Mouse (Mus musculus): ENCODE data around the gene Spata45. TPM values are rescaled to one million over a fixed set of nuclear protein-coding genes. Genes with fewer than 3 reads are reported as not detected.

Spata45 gene
- polyA plus RNA-seq, 1 experiment, result not detected

GRCm38 (mm10) chr1:191084951-191085559 is 48.6 kb downstream of the Spata45 start:
- Histone ChIP-seq H3K4me1 (ENCODE audit: control insufficient read depth, insufficient read depth, low read length) (no peaks in the 10 kb centered on the region), H3K9ac (ENCODE audit: low read depth, poor library complexity, severe bottlenecking) (no peak overlapping the region), H3K36me3 (ENCODE audit: control insufficient read depth, insufficient read depth, low read length, poor library complexity, severe bottlenecking) (peaks cover 21% of the 10 kb centered on the region), H3K9me3 (replicated peaks; ENCODE audit: control insufficient read depth, insufficient read depth, low read length, poor library complexity, severe bottlenecking) (no peaks in the 10 kb centered on the region), H3K27ac (ENCODE audit: insufficient read depth, low read length) (no peak overlapping the region), H3K4me3 (ENCODE audit: low read depth, low read length) (no peak overlapping the region), H3K27me3 (ENCODE audit: control insufficient read depth, insufficient read depth, low read length, poor library complexity, severe bottlenecking) (no peaks in the 10 kb centered on the region)
- TF ChIP-seq EP300 (IDR thresholded peaks at IDR 0.05; ENCODE audit: insufficient read depth, low read depth, low read length) (no peak), CTCF (IDR thresholded peaks at IDR 0.05; ENCODE audit: low read depth, low read length) (peak; percentile 46)

- TF ChIP-seq POLR2A (IDR thresholded peaks at IDR 0.05; ENCODE audit: insufficient read depth, low read length), result no peak
- TF ChIP-seq CTCF (IDR thresholded peaks at IDR 0.05; ENCODE audit: low read depth, low read length), result no peak
- no peak for TF ChIP-seq EP300 (IDR thresholded peaks at IDR 0.05; ENCODE audit: insufficient read depth, low read depth, low read length)
- no peak overlapping the region for H3K9ac ChIP-seq (ENCODE audit: low read depth, poor library complexity, severe bottlenecking)
- H3K27me3 ChIP-seq (ENCODE audit: control insufficient read depth, insufficient read depth, low read length, poor library complexity, severe bottlenecking), result no peaks in the 10 kb centered on the region
- no peaks in the 10 kb centered on the region for H3K4me1 ChIP-seq (ENCODE audit: control insufficient read depth, insufficient read depth, low read length)
- no peak overlapping the region for H3K4me3 ChIP-seq (ENCODE audit: low read depth, low read length)
- H3K9me3 ChIP-seq (replicated peaks; ENCODE audit: control insufficient read depth, insufficient read depth, low read length, poor library complexity, severe bottlenecking), result no peaks in the 10 kb centered on the region
- no peak overlapping the region for H3K27ac ChIP-seq (ENCODE audit: insufficient read depth, low read length)
- peaks cover 16% of the 10 kb centered on the region for H3K36me3 ChIP-seq (ENCODE audit: control insufficient read depth, insufficient read depth, low read length, poor library complexity, severe bottlenecking)
These were observed 49.2 kb downstream of the Spata45 start for GRCm38 (mm10) chr1:191085597-191085996.

GRCm38 (mm10) chr1:191086304-191086878 is 50.0 kb downstream of the Spata45 start:
- Histone ChIP-seq H3K27ac (ENCODE audit: insufficient read depth, low read length) (no peak overlapping the region), H3K4me3 (ENCODE audit: low read depth, low read length) (no peak overlapping the region), H3K36me3 (ENCODE audit: control insufficient read depth, insufficient read depth, low read length, poor library complexity, severe bottlenecking) (peaks cover 12% of the 10 kb centered on the region), H3K27me3 (ENCODE audit: control insufficient read depth, insufficient read depth, low read length, poor library complexity, severe bottlenecking) (no peaks in the 10 kb centered on the region), H3K9me3 (replicated peaks; ENCODE audit: control insufficient read depth, insufficient read depth, low read length, poor library complexity, severe bottlenecking) (no peaks in the 10 kb centered on the region), H3K9ac (ENCODE audit: low read depth, poor library complexity, severe bottlenecking) (no peak overlapping the region), H3K4me1 (ENCODE audit: control insufficient read depth, insufficient read depth, low read length) (no peaks in the 10 kb centered on the region)
- TF ChIP-seq EP300 (IDR thresholded peaks at IDR 0.05; ENCODE audit: insufficient read depth, low read depth, low read length) (no peak), POLR2A (IDR thresholded peaks at IDR 0.05; ENCODE audit: insufficient read depth, low read length) (no peak), CTCF (IDR thresholded peaks at IDR 0.05; ENCODE audit: low read depth, low read length) (no peak)

- no peaks in the 10 kb centered on the region for H3K27me3 ChIP-seq (ENCODE audit: control insufficient read depth, insufficient read depth, low read length, poor library complexity, severe bottlenecking)
- H3K36me3 ChIP-seq (ENCODE audit: control insufficient read depth, insufficient read depth, low read length, poor library complexity, severe bottlenecking), result peaks cover 8% of the 10 kb centered on the region
- TF ChIP-seq CTCF (IDR thresholded peaks at IDR 0.05; ENCODE audit: low read depth, low read length) (no peak), EP300 (IDR thresholded peaks at IDR 0.05; ENCODE audit: insufficient read depth, low read depth, low read length) (no peak), POLR2A (IDR thresholded peaks at IDR 0.05; ENCODE audit: insufficient read depth, low read length) (no peak)
- H3K4me1 ChIP-seq (ENCODE audit: control insufficient read depth, insufficient read depth, low read length), result no peaks in the 10 kb centered on the region
- no peaks in the 10 kb centered on the region for H3K9me3 ChIP-seq (replicated peaks; ENCODE audit: control insufficient read depth, insufficient read depth, low read length, poor library complexity, severe bottlenecking)
- no peak overlapping the region for H3K9ac ChIP-seq (ENCODE audit: low read depth, poor library complexity, severe bottlenecking)
- H3K4me3 ChIP-seq (ENCODE audit: low read depth, low read length), result no peak overlapping the region
- H3K27ac ChIP-seq (ENCODE audit: insufficient read depth, low read length), result no peak overlapping the region
These were observed 50.5 kb downstream of the Spata45 start for GRCm38 (mm10) chr1:191086960-191087359.

- no peaks in the 10 kb centered on the region for H3K4me1 ChIP-seq (ENCODE audit: control insufficient read depth, insufficient read depth, low read length)
- H3K36me3 ChIP-seq (ENCODE audit: control insufficient read depth, insufficient read depth, low read length, poor library complexity, severe bottlenecking), result no peaks in the 10 kb centered on the region; the same call in 1 of the 2 replicates
- no peak for TF ChIP-seq EP300 (IDR thresholded peaks at IDR 0.05; ENCODE audit: insufficient read depth, low read depth, low read length)
- no peak for TF ChIP-seq POLR2A (IDR thresholded peaks at IDR 0.05; ENCODE audit: insufficient read depth, low read length)
- TF ChIP-seq CTCF (IDR thresholded peaks at IDR 0.05; ENCODE audit: low read depth, low read length), result no peak
- no peak overlapping the region for H3K9ac ChIP-seq (ENCODE audit: low read depth, poor library complexity, severe bottlenecking)
- H3K27me3 ChIP-seq (ENCODE audit: control insufficient read depth, insufficient read depth, low read length, poor library complexity, severe bottlenecking), result no peaks in the 10 kb centered on the region
- H3K27ac ChIP-seq (ENCODE audit: insufficient read depth, low read length), result no peak overlapping the region
- no peaks in the 10 kb centered on the region for H3K9me3 ChIP-seq (replicated peaks; ENCODE audit: control insufficient read depth, insufficient read depth, low read length, poor library complexity, severe bottlenecking)
- H3K4me3 ChIP-seq (ENCODE audit: low read depth, low read length), result no peak overlapping the region
These were observed 51.5 kb downstream of the Spata45 start for GRCm38 (mm10) chr1:191087955-191088354.

GRCm38 (mm10) chr1:191089355-191089754 is 52.9 kb downstream of the Spata45 start:
- H3K36me3 ChIP-seq (ENCODE audit: control insufficient read depth, insufficient read depth, low read length, poor library complexity, severe bottlenecking), result no peaks in the 10 kb centered on the region; the same call in 1 of the 2 replicates
- no peaks in the 10 kb centered on the region for H3K27me3 ChIP-seq (ENCODE audit: control insufficient read depth, insufficient read depth, low read length, poor library complexity, severe bottlenecking)
- TF ChIP-seq CTCF (IDR thresholded peaks at IDR 0.05; ENCODE audit: low read depth, low read length) (no peak), EP300 (IDR thresholded peaks at IDR 0.05; ENCODE audit: insufficient read depth, low read depth, low read length) (no peak), POLR2A (IDR thresholded peaks at IDR 0.05; ENCODE audit: insufficient read depth, low read length) (no peak)
- no peak overlapping the region for H3K9ac ChIP-seq (ENCODE audit: low read depth, poor library complexity, severe bottlenecking)
- H3K9me3 ChIP-seq (replicated peaks; ENCODE audit: control insufficient read depth, insufficient read depth, low read length, poor library complexity, severe bottlenecking), result no peaks in the 10 kb centered on the region
- H3K4me3 ChIP-seq (ENCODE audit: low read depth, low read length), result no peak overlapping the region
- H3K4me1 ChIP-seq (ENCODE audit: control insufficient read depth, insufficient read depth, low read length), result no peaks in the 10 kb centered on the region
- H3K27ac ChIP-seq (ENCODE audit: insufficient read depth, low read length), result no peak overlapping the region
